Mouse (Mus musculus): ENCODE measurements around the gene Tead2. TPM values are rescaled to one million over a fixed set of nuclear protein-coding genes. Genes with fewer than 3 reads are reported as not detected.

Gene Tead2
- polyA plus RNA-seq, 1 experiment: not detected

DNA sequence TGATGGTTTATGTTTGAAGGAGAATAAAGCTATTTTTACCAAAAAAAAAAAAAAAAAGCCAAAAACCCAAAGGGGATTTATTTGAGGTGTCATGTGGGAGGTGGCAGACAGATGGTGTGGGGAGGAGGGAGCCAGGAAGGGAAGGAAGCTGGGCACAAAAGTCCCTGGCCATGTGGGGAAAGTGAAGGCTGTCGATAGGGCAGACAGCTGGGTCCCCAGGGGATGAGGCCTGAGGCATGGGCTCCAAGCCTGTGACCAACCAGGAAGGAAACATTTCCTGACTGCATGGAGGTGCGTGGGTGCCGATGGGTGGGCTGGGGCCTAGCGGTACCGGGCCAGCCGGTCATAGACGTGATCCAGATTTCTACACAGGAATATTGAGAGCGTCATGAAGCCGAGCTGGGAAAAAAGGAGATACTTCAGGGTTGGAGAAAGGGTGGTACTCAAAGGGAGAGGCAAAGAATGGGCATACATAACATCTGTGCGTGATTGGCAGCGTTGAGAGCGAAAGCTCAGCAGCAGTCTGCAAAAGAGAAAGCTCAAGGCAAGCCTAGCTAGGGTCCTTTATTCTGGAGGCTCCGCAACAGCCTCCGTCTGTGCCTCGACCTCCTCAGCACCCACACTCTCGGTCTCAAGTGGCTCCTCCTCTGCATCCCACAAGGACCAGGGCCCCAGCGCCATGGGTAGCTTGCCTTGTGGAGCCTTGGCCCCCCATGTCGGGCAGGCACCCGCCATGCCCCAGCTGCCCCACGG, 18.2 kb downstream of the Tead2 start:
- H3K4me1 ChIP-seq (ENCODE audit: control insufficient read depth, insufficient read depth, low read length): peaks cover 10% of the 10 kb centered on the region
- H3K4me3 ChIP-seq (ENCODE audit: insufficient read depth, low read length): no peak overlapping the region
- no peak for TF ChIP-seq POLR2A (IDR thresholded peaks at IDR 0.05; ENCODE audit: borderline replicate concordance, low read depth, low read length)
- TF ChIP-seq CTCF (IDR thresholded peaks at IDR 0.05; ENCODE audit: low read depth, low read length): no peak
- no peak overlapping the region for H3K27ac ChIP-seq (ENCODE audit: insufficient read depth, low read depth, low read length)

DNA sequence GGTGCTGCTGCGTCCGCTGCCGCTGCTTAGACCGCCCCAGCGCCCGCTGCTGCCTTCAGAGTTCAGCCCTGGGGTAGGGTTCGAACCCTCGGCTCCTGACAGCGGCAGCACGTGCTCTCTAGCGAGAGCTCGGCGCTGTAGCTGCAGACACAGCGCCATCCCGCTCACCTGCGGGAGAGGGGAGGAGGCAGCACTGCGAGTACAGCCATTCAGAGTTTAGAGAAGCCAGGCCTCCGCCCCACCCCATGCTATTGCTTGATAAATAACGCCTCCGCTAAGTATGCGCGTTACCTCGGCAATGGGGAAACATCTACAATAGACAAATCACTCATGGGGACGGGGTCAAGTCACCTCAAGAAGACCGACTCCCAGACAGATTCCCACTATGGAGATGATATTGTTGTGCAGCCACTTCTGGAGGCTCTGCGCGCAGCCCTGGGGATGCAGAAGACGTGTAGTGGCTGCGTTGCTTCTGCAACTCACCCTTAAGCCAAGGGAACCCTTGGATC, 18.8 kb downstream of the Tead2 start:
- no peak overlapping the region for H3K4me3 ChIP-seq (ENCODE audit: insufficient read depth, low read length)

DNA sequence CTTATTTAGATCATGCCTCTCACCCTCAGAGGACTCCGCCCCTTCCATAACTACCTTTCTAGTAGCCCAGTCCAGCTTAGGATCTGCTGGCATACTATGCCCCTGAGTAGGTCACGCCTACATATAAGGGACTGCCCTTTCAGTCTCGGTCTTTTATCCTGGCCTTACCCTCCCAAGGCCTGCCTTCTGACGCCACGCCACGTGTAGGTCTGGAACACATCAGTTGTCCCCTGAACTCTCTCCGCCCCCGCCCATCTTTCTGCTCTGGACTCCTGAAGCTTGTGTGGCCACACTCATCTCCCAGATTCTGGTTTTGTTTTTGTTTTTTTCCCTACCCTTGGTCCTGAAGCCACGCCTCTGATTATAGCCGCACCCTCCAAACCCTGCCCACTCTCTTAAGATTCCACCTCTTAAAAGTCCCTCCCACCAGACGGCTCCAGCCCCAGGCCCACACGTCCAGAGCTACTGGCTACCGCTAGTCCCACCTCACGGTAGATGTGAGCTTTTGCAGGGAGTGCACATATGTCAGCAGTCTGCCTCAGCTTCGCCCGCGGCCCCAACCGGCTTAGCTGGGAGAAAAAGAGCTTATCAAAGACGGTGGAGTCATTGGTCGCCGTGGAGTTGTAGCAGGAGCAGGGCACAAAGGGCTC, 19.5 kb downstream of the Tead2 start:
- peaks cover 17% of the 10 kb centered on the region for H3K4me1 ChIP-seq (ENCODE audit: control insufficient read depth, insufficient read depth, low read length)
- H3K4me3 ChIP-seq (ENCODE audit: insufficient read depth, low read length): no peak overlapping the region
- H3K27ac ChIP-seq (ENCODE audit: insufficient read depth, low read depth, low read length): no peak overlapping the region
- no peak for TF ChIP-seq POLR2A (IDR thresholded peaks at IDR 0.05; ENCODE audit: borderline replicate concordance, low read depth, low read length)
- TF ChIP-seq CTCF (IDR thresholded peaks at IDR 0.05; ENCODE audit: low read depth, low read length): no peak

More for the DNA sequence above, 18.8 kb downstream of the Tead2 start:
- Histone ChIP-seq H3K4me1 (ENCODE audit: control insufficient read depth, insufficient read depth, low read length) (peaks cover 13% of the 10 kb centered on the region), H3K27ac (ENCODE audit: insufficient read depth, low read depth, low read length) (no peak overlapping the region)
- TF ChIP-seq POLR2A (IDR thresholded peaks at IDR 0.05; ENCODE audit: borderline replicate concordance, low read depth, low read length) (no peak), CTCF (IDR thresholded peaks at IDR 0.05; ENCODE audit: low read depth, low read length) (no peak)

DNA sequence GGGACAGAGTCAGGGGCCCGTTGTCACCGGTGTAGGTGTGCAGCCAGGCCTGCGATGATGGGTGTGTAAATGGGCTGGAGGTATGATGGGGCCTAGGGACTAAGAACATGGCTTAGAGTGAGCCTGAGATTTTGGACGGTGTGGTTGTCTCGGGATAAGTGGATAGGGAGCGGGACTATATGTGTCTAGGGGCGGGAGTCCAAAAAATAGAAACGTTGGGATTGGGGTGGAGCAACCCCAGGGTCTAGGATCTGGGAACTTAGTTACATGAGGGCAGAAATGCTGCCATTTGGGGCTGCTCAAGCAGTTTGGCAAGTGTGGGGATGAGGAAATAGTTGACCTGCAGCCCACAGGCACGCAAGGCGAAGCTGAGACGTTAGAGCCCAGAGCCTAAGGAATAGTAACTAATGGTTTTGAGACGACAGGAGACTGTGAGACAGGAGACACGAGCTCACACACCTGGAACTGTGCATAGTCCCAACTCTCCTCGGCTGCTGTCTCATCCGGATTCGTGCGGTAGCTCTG, 20.2 kb downstream of the Tead2 start:
- Histone ChIP-seq H3K4me3 (ENCODE audit: insufficient read depth, low read length) (no peak overlapping the region), H3K27ac (ENCODE audit: insufficient read depth, low read depth, low read length) (no peak overlapping the region), H3K4me1 (ENCODE audit: control insufficient read depth, insufficient read depth, low read length) (peaks cover 17% of the 10 kb centered on the region)
- TF ChIP-seq POLR2A (IDR thresholded peaks at IDR 0.05; ENCODE audit: borderline replicate concordance, low read depth, low read length) (no peak), CTCF (IDR thresholded peaks at IDR 0.05; ENCODE audit: low read depth, low read length) (no peak)

DNA sequence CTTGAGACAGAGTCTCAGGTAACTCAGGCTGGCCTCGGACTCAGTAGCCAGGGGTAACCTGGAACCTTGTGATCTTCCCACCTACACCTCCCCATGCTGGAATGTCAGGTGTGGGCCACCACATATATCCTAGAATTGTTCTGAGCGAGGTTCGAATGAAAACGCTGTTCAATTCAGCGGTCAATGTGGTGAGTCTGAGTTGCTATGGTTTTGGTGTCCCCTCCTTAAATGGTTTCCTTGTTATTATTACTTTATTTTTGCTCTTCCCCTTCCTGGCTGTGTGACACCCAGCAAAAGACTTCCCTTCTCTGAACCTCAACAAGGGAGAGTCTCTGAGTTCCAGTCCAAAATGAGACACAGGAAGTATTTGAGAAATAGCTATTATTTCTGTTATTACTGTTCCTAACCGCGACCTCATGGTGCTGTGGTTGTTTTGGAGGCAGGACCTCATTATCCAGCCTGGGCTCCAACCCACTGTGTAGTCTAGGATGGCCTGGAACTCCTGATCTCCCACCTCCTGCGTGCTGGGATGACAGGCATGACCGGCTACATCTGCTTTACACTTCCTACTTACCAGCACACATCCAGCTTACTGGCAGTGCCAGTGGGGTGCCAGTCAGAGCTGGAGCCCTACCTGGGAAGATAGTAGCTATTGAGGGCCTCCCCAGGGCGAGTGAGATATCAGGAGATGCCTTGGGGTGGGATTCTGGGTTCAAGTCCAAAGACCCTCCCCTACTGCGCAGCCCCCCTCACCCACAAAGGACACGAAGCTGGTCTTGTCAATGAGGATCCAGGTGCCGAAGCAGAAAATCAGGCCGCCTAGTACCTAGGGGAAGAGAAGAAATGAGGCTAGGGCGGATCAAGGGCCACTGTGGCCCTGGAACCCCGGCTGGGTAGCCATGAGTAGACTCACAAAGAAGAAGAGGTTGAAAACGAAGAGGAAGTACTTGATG, 22.5 kb downstream of the Tead2 start:
- peak overlapping the region; percentile 76 for H3K4me3 ChIP-seq (ENCODE audit: insufficient read depth, low read length)
- H3K4me1 ChIP-seq (ENCODE audit: control insufficient read depth, insufficient read depth, low read length): peaks cover 17% of the 10 kb centered on the region
- TF ChIP-seq POLR2A (IDR thresholded peaks at IDR 0.05; ENCODE audit: borderline replicate concordance, low read depth, low read length): no peak
- no peak for TF ChIP-seq CTCF (IDR thresholded peaks at IDR 0.05; ENCODE audit: low read depth, low read length)
- H3K27ac ChIP-seq (ENCODE audit: insufficient read depth, low read depth, low read length): peak overlapping the region; percentile 94

DNA sequence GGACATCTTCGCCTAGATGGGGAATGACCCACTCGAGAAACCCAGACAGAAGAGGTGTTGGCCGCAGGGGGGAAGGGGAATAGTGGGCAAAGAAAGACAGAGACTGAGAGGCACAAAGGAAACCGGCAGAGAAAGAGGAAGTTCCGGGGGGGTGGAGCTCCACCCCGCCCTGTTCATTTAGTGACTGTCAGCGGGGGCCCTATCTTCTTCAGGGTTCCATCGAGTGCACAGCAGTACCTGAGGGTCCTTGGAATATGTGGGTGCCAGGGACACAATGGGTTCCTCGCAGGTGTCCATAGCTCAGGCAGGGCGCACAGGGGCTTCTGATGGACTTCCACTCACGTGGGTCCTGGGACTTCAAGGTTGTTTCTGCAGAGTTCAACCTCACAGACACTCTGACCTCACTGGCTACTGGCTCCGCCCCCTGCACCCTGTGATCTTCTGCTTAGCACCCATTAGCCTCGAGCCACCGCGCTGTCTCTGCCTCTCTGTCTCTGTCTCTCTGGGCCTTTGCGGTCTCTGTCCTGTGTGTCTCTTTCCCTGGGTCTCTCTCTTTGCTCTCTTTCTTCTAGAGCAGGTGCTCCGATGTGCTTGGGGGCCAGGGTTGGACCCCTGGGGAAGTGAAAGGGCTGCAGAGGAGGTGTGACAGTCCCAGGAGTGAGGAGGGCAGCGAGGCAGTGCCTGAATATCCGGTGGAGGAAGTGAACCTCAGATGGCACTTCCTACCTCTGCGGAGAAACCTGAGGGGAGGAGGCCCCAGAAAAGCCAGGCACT, 23.4 kb downstream of the Tead2 start, which contains the start of gene Cd37:
Cd37 (minus strand) TSS at position 393 of the 774 bp plus-strand sequence.
- H3K4me1 ChIP-seq (ENCODE audit: control insufficient read depth, insufficient read depth, low read length): peaks cover 17% of the 10 kb centered on the region
- peak within 1 kb of the TSS; percentile 76 for H3K4me3 ChIP-seq (ENCODE audit: insufficient read depth, low read length)
- H3K27ac ChIP-seq (ENCODE audit: insufficient read depth, low read depth, low read length): peak within 1 kb of the TSS; percentile 94
- TF ChIP-seq CTCF (IDR thresholded peaks at IDR 0.05; ENCODE audit: low read depth, low read length) (no peak), POLR2A (IDR thresholded peaks at IDR 0.05; ENCODE audit: borderline replicate concordance, low read depth, low read length) (no peak)

DNA sequence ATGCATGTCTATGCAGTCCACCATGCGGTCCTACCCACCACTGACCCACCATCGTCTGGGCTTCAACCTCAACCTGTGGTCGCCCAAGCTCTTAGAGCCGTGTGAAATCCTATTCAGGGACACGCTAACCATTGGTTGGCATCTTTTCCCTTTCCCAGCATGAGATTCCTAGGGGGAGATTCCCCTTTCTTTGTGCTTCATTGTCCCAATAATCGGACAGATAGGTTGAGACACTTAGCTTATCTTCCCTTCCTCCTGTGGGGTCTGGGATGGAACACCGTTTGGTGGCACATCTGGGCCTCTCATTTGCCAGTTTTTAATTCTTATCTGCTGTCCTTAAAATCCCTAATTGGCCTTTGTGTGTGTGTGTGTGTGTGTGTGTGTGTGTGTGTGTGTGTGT, 24.6 kb downstream of the Tead2 start:
- no peak overlapping the region for H3K27ac ChIP-seq (ENCODE audit: insufficient read depth, low read depth, low read length)

DNA sequence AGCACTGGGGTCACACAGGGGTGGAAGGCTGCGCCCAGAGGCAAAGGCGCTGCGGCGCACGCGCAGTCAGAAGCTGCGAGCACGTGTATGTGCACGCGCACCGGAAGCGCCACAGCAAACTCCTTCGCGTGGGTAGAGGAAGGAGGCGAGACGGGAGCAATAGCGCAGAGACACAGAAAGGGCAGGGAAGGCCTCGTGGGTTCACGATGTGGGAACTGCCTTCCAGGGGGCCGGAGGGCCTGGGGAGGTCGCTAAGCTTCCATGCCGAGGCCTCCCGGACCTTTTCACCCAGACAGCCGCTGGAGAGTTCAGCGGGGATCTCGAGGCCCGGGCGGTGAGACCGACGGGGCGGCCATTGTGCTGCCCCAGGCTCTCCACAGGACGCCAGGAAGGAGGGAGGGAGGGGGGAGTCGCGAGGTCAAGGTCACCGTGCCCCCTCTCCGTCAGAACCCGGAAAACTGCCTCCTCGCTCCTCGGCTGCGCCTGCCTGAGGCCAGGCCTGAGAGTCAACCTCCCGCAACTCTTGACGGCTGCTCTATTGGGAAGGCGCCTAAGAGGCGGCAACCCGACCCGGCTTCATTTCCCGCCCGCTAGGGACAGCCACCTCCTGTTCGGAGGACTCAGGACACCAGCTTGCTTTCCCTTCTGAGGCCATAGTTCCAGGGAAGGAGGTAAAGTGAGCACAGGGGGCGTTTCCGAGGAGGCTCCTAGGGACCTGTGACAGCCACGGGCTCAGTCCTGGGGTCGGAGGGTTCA, 25.3 kb downstream of the Tead2 start, which contains the start of gene Slc6a16:
Slc6a16 (plus strand) TSS at position 453 of the 756 bp plus-strand sequence.
- Histone ChIP-seq H3K4me3 (ENCODE audit: insufficient read depth, low read length) (no peak within 1 kb of the TSS), H3K4me1 (ENCODE audit: control insufficient read depth, insufficient read depth, low read length) (peaks cover 17% of the 10 kb centered on the region), H3K27ac (ENCODE audit: insufficient read depth, low read depth, low read length) (no peak within 1 kb of the TSS)
- no peak for TF ChIP-seq POLR2A (IDR thresholded peaks at IDR 0.05; ENCODE audit: borderline replicate concordance, low read depth, low read length)
- no peak for TF ChIP-seq CTCF (IDR thresholded peaks at IDR 0.05; ENCODE audit: low read depth, low read length)

More for the DNA sequence above, 24.6 kb downstream of the Tead2 start:
- TF ChIP-seq CTCF (IDR thresholded peaks at IDR 0.05; ENCODE audit: low read depth, low read length) (no peak), POLR2A (IDR thresholded peaks at IDR 0.05; ENCODE audit: borderline replicate concordance, low read depth, low read length) (no peak)
- H3K4me3 ChIP-seq (ENCODE audit: insufficient read depth, low read length): no peak overlapping the region
- peaks cover 17% of the 10 kb centered on the region for H3K4me1 ChIP-seq (ENCODE audit: control insufficient read depth, insufficient read depth, low read length)
